Mouse (Mus musculus) cerebellum, adult (tissue): ENCODE data around the gene Tmem209.

Source experiments
- ATAC-seq: cut with Nextera tagmentation; 2 replicates; pipeline ENCODE4 v1.9.2; 2017; ENCODE audit warnings: mild to moderate bottlenecking, moderate library complexity, mixed read lengths; ENCODE audit not compliant: insufficient number of reproducible peaks, low FRiP score, low TSS enrichment

Gene Tmem209

GRCm38 (mm10) chr6:30538800-30539199 lies 29.2 kb upstream of the Tmem209 start:
- no peak for ATAC-seq

DNA sequence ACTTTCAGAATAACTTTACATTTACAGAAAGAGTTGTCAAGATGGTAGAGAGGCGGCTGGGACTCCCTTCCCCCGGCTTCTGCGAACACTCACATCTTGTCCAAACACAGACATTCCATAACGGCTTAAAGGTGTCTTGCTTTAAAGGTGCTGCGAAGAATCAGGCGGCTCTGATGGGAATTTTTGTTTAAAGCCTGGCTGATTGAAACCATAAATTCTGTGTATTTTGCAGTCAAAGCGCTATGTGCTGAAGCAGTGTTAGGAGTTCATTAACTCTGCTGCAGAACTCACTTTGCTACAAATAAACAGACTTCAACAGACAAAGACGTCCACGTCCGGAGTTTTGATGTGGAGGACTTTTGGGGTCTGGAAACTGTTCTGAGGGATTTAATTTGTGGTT lies 28.7 kb upstream of the Tmem209 start:
- ATAC-seq, result no peak

- ATAC-seq, result peak; percentile 61
Observed at GRCm38 (mm10) chr6:30535340-30535739, 25.8 kb upstream of the Tmem209 start.

DNA sequence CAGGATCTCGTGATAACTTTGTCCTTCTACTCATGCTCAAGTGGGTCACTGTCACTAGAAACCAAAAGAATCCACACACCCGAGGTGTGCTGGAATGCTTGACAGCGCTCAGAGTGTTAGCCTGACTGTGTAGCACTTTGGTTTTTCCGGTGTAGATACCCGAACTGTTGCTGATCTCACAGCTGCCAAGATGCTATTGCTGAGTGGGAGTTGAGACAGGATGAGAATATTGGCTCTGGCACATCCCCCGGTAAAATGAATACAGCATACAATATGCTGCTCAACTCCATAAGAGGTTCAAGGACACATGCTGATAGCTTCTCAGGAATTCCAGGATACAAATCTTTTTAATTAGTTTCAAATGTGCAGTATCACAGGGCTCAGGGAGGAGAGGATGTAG lies 19.2 kb upstream of the Tmem209 start:
- ATAC-seq, result no peak

- no peak for ATAC-seq
Observed at GRCm38 (mm10) chr6:30526586-30527515, 17.3 kb upstream of the Tmem209 start.

DNA sequence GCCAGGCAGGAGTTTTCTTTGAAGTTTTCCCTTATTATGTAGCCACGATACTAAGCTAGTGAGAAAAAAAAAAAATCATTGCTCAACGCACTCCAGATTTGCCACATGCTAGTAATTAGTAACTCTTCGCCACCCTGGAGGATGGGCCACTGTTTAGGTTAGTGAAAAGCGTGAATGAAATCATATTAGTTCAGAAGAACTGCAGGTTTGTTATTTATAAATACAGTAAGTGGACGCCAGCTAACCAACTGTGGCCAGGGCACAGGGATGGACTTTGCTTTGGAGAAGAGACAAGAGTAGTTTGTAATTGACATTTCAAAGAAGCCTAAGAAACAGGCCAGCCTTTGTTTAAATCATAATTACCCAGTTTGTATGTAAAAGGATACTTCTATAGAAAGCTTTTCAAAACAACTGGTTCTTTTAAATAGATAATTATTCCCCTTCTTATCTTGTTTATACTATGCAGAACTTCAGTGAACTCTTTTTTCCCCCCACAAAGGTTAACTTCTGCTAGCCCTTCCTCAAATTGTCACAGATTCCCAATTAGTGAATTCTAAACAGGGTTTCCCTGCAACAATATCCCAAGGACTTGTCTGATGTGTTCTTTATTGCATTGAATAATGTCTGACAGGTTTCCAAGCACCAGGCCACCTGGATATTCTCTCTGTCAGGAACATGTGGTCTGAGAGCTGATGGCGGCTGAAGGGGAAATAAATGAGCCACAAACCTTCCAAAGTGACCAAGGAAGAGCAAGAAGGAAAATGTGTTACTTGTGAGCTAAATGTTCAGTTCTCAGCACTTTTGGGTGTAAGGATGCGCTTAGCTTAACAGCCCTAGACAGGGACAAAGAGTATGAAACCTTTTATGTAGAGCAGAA lies 16.1 kb upstream of the Tmem209 start:
- ATAC-seq, result no peak

DNA sequence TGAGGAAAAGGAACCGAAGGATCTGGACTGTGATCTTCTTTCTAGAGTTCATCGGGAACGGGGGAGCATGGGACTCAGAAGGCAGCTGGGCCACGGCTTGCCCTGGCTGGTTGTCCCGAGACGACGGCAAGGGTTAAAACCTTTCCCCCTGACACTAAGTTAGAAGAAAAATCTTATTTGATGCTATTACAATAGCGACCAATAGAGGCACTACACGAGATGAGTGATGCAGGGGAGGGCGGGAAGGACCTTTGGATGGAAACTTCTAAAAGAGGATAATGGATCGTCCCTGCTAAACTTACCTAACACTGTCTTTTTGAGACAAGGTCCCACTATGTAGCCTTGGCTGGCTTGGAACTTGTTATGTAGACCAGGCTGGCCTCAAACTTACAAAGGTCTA lies 10.8 kb upstream of the Tmem209 start:
- no peak for ATAC-seq

DNA sequence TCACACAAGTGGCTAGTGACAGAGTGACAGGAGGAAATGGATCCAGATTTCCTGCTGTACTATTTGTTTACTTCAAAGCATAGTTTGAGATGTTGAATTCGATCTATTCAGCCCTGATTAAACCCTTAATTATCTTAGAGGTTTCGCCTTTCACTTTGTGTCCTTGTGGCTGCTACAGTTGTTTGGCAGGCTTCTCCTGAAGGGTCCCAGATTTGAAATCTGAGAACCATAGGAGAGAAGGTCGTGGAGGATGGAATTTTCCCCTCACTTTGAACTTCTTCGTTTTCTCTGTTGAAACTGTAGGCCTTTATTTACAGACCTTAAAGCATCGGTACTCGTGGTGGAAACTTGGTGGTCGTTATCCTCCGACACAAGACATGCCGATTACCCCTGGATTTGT lies 4.7 kb upstream of the Tmem209 start:
- ATAC-seq, result no peak

DNA sequence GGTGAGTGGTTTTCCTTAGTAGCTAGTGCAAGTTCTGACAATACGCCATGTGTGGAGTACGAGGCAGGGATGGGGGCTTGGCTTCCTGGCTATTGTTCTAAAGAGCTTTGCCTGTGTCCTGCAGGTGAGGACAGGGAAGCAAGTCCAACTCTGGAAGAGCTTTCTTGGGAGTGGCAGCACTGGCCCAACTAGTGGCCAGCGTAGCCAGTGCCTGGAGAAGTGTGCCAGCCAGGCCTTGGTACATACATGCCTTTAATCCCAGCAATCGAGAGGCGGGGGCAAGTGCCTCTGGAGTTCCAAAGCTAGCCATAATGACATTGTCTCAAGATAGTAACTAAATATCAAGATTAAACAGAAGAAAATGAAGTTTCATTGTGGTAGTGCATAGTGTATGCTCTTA lies 708 bp upstream of the Tmem209 start:
- ATAC-seq, result no peak

GRCm38 (mm10) chr6:30508824-30509223 lies 759 bp downstream of the Tmem209 start:
- ATAC-seq, result no peak

DNA sequence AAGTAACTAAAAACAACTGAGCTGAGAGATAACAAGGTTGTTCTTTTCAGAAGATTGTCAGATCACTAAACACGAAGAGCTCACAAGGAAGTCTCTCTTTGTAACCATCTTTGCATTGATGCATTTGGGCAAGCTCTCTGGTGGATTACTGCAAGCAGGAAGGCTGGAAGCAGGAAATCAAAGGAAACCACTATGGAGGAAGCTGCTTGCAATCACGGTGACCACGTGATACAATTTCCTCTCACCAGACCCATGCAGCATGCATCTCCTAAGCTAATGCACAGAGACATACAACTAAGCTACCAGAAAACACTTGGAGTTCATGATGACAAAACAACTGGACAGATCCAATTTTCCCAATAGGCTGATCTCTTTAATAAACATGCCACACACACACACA lies 10.5 kb downstream of the Tmem209 start:
- ATAC-seq, result no peak

DNA sequence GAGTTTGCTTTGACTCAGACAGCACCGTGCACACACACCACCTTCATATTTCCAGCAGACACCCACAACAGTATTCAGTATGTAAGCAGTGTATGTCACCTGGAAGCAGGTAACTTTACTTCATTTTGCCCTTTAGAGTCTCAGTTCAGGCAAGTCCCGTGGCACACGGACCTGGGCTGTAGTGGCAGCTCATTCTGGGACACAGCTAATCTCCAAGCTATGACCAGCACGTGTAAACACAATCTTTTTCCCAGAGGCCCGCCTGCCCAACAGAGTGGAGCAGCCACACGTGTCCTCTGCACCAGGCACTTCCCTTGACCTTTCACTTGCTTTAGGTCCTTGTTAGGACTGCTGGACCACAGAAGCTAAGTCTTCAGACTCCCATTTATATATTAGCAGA lies 23.1 kb downstream of the Tmem209 start:
- ATAC-seq, result no peak

DNA sequence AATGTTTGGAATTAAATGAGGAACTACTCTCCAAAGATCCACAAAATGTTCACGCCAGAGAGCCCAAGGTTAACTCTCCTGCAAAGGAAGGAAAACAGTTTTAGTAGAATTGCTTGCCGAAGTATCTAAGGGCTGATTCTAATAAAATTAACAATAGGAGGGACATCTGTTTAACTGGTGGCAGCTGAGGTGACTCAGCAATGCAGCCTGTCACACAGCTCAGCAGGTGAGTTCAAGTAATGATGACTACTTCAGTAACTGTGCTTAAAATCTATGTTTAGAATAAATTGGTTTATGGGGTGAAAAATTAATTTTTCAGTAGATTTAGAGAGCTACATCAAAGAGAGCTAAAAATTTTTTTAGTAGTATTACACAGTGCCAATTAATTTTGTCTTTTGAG lies 26.7 kb downstream of the Tmem209 start:
- no peak for ATAC-seq

GRCm38 (mm10) chr6:30479418-30479817 lies 30.2 kb downstream of the Tmem209 start:
- ATAC-seq, result peak; percentile 16; the same call in 1 of the 2 replicates

DNA sequence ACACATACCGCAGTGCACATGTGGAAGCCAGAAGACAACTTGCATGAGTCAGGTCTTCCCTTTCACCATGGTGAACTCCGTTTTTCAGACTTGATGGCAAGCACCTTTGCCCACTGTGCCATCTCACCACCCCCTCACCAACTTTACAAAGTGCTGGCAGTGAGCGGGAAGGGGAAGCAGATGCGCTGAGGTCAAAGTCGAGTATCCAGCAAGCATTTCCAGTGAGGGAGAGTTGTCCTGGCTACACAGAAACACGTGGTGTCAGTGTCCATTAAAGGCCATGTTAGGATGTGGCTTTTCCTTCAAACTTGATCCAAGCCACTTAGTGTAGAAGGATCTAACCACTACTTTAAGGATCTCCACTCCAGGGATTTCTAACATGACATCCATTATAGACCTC lies 31.8 kb downstream of the Tmem209 start:
- ATAC-seq, result no peak

DNA sequence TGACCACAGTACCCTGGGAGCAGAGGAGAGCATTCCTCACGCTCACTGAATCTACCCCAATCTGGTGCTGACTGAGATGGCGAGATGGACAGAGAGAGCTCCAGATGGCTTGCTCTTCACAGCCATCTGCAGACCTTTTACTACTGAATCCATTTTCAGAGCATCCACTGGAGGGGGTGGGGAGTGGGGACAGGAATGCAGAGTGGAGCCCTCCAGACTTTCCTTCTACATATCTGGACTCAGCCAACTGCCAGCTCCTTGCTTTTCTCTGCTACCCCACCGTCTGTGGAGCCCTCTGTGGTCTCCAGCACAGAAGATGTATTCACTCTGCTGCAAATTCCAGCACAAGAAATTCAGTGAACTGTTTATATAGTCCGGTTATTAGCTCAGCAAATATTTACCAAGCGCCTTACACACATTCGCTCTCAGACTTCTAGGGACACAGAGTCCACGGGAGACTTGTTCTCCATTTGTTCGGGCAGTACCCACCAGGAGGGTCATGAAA lies 32.3 kb downstream of the Tmem209 start:
- peak; percentile 87 for ATAC-seq

GRCm38 (mm10) chr6:30476025-30476765 lies 33.4 kb downstream of the Tmem209 start:
- ATAC-seq, result no peak

DNA sequence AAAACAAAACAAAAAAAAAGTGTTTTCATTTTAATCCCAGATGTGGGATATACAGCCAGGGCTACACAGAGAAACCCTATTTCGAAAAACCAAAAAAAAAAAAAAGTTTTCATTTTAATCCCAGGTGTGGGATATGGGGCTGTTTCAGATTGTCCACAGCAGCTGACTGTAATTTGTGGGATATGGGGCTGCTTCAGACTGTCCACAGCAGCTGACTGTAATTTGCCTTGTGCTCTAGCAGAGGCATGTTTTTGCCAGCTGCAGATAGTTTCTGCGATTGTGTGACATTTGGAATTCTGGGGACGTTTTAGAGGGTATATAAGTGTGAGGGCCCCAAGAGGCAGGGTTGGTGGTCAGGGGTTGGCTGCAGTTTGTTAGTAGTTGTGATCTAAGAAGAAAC lies 37.9 kb downstream of the Tmem209 start:
- ATAC-seq, result no peak

DNA sequence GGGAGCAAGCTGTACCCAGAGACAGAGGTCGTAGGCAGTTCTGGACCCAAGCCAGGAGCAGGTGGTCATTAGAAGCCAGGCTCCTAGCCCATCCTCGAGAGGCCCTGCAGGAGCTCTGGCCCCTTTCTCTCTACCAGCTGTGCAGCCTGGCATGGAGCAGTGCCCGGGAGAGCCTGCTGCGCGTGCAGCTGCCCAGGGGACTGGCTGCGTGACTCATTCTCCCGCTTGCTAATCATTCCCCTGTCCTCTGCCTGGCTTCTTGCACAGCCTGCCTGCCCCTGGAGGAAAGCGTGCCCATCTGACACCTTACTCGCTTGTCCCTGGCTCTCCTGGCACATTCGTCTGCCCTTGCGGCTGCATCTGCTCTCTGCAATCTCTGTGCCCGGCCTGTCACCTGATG lies 40.2 kb downstream of the Tmem209 start:
- peak; percentile 89 for ATAC-seq

- peak; percentile 45 for ATAC-seq
Observed at GRCm38 (mm10) chr6:30468684-30469083, 40.9 kb downstream of the Tmem209 start.
